Mouse (Mus musculus): ENCODE measurements at regions not wholly inside any gene's neighbourhood (a gene's known extent, or its start where the extent isn't known, plus 50 kb on each side); places are given as distances from the start of the nearest gene placed in this dataset.

DNA sequence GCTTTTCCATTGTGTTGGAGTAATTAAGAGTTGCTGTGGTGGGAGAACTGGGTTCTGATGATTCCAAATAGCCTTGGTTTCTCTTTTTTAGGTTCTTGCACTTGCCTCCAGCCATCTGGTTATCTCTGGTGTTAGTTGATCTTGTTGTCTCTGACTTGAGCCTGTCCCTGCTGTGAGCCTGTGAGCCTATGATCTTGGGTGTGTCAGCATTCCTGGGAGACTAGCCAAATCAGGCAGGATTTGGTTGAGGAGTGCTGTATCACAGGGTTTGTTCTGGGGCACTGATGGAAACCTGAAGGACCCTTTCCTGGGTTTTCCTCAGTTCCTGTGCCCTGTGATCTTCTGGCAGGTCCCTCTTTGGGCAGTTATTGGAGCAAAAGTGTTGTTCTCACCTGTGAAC is 406.8 kb upstream of the Ppp6c start:
- no peak for DNase-seq (ENCODE audit: low spot score in 2 of 2)

DNA sequence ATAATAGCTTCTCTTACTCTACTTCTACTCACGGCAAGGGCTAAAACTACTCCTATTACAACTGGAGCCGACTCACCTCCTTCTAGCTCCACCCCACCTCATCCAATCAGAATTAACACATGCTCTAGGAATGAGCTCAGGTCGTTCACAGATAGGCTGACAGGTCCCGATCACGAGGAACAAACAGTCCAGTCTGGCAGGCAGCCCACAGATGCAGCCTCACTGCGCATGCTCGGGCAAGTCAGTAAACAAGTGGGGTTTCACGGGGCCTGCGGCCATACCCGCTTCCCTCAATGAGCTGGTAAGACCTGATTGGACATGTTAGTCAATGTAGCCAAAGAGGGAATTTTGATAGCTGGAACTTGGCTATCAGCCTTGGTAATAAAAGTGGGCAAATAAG is 388.0 kb upstream of the Ppp6c start:
- peak in 1 of 2 experiments; percentile 22 for DNase-seq (ENCODE audit: low spot score in 2 of 2)

DNA sequence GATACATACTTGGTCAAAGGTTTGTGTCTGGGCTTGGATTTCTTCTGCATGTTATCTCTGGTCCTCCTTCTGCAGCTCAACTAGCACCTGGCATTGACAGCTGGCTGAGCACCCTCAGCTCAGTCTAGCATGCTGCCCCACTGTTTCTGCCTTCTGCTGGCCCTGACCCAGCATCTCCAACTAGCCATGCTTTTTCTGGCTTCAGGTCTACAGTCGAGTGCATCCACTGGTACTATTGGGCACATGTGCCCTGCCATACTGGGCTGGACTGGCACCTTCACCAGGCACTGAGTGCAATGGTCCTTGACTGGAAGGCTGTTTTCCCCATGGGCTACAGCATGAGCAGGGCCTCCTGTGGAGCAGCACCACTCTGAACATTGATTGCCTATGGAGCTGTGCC is 386.6 kb upstream of the Ppp6c start:
- DNase-seq (ENCODE audit: low spot score in 2 of 2): peak; percentile 23 to 35

DNA sequence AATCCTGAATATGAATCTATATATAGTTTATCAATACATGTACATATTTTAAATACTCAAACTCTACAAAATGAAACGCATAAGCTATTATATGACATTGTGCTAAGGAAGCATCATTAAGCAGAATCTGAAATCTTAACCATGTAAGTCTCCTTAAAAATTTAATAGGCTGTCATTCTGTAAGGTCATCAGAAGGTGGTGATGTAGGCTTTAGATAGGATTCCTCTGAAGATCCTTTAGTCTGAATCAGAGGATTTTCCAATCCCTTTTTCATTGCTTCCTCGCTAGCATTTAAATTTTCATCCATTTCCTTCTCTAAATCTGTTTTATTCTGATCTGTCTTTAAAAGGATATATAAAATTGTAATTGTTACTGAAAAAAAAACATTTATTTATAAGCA is 386.0 kb upstream of the Ppp6c start:
- DNase-seq (ENCODE audit: low spot score in 2 of 2): no peak

DNA sequence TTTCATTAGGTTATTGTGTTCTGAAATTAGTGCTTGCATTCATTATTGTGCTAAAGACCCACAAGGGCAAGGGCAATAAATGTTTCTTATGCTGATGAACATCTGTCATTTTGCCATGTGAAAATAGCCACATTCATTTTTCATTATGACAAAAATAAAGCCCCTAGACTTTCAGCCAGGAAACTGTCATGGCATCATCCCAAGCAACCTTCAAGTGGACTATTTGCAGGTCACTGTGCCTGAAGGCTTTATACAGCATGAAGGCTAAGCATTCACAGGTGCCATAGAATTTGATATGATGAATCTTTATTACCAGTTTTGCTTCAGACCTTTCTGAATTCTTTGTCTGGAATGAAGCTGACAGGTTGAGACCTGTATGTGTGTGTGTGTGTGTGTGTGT is 376.0 kb upstream of the Ppp6c start:
- DNase-seq (ENCODE audit: low spot score in 2 of 2): no peak

DNA sequence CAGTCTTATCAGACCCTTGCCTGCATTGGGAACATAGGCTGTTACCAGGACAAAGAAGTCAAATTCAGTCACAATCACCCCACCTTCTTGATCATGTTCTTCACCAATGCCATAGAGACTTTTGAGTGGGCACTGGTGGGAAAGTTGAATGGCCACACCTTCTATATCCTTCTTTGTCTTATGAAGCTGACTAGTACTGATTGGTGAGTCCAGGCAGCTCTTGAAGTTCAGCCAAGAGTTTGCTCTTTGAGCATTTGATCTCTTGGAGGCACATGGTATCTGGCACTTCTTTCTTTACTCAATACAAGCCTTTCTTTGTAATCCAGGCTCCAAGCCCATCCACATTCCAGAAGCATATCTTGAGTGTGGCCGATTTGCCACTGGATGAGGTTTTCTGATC is 331.9 kb upstream of the Ppp6c start:
- DNase-seq (ENCODE audit: low spot score in 2 of 2): no peak

DNA sequence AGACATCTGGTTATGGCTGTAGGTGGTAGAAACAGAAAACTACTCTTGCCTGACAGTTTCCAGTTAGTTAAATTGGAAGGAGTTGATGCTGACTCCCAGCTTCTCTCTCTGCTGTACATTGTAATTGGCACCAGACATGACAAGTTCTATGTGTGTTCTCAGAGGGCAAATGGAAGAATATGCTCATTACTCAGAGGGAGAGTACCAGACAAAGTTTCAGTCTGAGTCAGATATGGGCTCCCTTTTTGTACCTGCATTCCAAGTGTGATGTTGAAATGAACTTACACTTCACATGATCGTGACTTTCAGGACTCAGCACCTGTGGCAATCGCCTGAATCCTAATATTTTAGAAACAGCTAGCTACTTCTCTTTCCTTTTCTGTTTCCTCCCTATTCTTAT is 281.7 kb upstream of the Ppp6c start:
- no peak for DNase-seq (ENCODE audit: low spot score in 2 of 2)

DNA sequence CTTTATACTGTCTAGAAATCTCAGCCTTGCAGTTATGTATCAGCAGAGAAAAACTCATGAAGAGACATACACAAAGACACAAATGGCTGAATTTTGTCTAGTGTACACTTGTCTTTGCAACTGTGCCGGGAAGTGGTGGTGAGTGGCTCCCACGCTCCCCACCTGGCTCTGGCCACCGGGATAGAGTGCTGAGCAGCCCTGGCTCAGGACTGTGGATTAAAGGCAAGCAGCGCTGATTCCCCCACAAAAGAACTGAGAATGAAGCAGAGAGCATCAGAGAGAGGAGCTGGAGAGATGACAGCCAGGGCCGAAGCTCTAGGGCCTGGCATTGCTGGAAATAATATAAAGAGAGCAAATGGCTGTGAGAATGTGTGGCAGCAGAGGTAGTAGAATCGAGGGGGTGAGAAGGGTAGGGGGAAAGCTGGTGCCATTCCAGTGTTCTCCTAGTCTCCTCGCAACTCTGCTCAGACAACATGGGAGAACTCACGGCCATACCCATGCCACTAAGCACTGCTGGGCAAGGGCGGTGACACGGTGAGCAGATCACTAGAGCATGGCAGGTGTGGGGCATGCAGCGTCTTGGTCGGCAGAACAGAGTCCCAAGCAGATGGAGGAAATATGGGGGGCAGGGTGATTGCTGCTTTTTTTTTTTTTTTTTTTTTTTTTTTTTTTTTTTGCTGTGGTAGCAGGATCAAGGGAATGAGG is 257.1 kb upstream of the Ppp6c start:
- no peak for DNase-seq (ENCODE audit: low spot score in 2 of 2)

DNA sequence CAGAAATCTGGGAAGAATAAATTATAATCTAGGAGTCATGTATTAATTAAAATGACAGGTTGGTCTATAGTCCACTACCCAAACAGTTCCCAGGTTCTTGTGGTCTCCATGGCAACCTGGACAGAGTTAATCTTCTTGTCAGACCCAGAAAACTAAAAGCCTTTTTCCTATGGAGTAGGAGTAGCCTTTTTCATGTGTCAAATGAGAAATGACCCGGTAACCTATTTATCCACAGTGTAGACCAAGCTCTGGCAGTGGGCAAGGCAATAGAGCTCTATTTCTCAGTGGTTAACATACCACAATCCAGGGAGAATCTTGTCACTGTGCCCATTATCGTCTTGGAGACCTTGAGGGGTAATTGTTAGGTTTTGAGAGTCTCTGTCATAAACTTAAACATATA is 256.4 kb upstream of the Ppp6c start:
- no peak for DNase-seq (ENCODE audit: low spot score in 2 of 2)

DNA sequence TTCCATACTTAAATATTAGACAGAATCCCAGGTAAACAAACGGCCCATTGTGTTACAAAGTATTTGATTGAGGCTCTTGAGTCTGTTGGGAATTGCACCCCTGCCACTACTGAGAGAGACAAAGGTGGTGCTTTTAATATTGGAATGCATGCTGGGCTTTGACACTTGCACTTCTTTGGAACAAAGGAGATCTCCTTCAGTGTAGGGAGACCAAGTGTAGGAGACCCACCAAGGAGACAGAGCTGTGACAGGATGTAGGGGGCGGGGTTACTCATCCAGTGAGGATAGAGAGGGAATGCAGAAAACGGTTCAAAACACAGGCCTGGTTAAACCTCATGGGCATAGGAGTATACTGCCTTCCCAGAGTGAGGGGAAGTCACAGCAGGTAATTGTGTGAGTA is 254.0 kb upstream of the Ppp6c start:
- no peak for DNase-seq (ENCODE audit: low spot score in 2 of 2)

DNA sequence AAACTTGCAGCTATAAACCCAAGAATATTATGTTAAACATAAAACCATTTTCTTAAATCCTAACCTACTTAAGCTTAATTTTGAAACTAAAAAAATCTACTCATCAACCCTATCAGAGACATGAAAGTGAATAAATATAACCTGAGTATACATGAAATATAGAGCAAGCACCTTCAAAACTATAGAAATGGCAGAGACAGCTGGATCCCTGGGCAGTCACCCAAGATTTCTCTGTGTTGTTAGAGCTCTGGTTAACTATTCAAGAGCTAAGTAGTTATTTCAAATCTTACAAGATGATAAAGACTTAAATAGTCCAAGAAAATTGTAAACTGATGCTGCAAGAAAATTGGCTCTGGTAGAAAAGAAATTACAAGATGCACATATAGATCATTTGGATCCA is 246.7 kb upstream of the Ppp6c start:
- peak; percentile 26 to 39 for DNase-seq (ENCODE audit: low spot score in 2 of 2)
